Mouse (Mus musculus): ENCODE results near the gene Tmem63a. TPM values are rescaled to one million over a fixed set of nuclear protein-coding genes. Genes with fewer than 3 reads are reported as not detected.

Tmem63a gene
- total RNA-seq (2023): 10 to 100 TPM; 67.6 to 79.7 TPM

GRCm38 (mm10) chr1:180942166-180943031 is at the start of gene Tmem63a:
TSS of gene Tmem63a (plus strand) at chr1:180942344.

GRCm38 (mm10) chr1:180892808-180893207 is 49.3 kb upstream of the Tmem63a start, which contains the start of gene Lefty2:
TSS of gene Lefty2 (plus strand) at chr1:180893108.

GRCm38 (mm10) chr1:180904039-180904814 is 37.9 kb upstream of the Tmem63a start, which contains the start of gene Pycr2:
TSS of gene Pycr2 (plus strand) at chr1:180904293.

GRCm38 (mm10) chr1:180934467-180935419 is 7.4 kb upstream of the Tmem63a start, which contains the start of gene Lefty1:
TSS of gene Lefty1 (plus strand) at chr1:180935022.

GRCm38 (mm10) chr1:181020756-181021487 is 78.8 kb downstream of the Tmem63a start, which contains the start of gene Ephx1:
TSS of gene Ephx1 (minus strand) at chr1:181020904.

Other genes with a start within 250 kb of the Tmem63a start
- gene Mixl1, start 245.3 kb upstream of the Tmem63a start, total RNA-seq (2023): not detected
- 10 to 100 TPM; 27.3 to 32.0 TPM for gene Acbd3, start 216.3 kb upstream of the Tmem63a start, total RNA-seq (2023)
- gene H3f3a, start 128.4 kb upstream of the Tmem63a start, total RNA-seq (2023): 1,000 to 10,000 TPM; 1,597 to 1,610 TPM
- gene Sde2, start 91.2 kb upstream of the Tmem63a start, total RNA-seq (2023): 10 to 100 TPM; 39.0 to 49.5 TPM
- gene Lefty2, start 49.2 kb upstream of the Tmem63a start, total RNA-seq (2023): not detected
- gene Pycr2, start 38.1 kb upstream of the Tmem63a start, total RNA-seq (2023): 10 to 100 TPM; 15.8 to 18.7 TPM
- 1 to 10 TPM in 1 of 2 experiments, not detected in 1; 1.3 TPM for gene Lefty1, start 7.3 kb upstream of the Tmem63a start, total RNA-seq (2023)
- gene Ephx1, start 78.6 kb downstream of the Tmem63a start, total RNA-seq (2023): under 1 TPM; 0.39 to 0.55 TPM
- gene 9130409I23Rik, start 108.9 kb downstream of the Tmem63a start, total RNA-seq (2023): not detected
- gene Nvl, start 201.9 kb downstream of the Tmem63a start, total RNA-seq (2023): 10 to 100 TPM; 10.1 TPM
- gene Cnih4, start 202.3 kb downstream of the Tmem63a start, total RNA-seq (2023): 10 to 100 TPM; 33.1 to 34.5 TPM

Measured in neutrophil, adult 83 days (primary cell).